Mouse (Mus musculus): ENCODE results near the gene Gse1. TPM values are rescaled to one million over a fixed set of nuclear protein-coding genes. Genes with fewer than 3 reads are reported as not detected.

Gene Gse1
- polyA plus RNA-seq, 1 experiment from 2014 or later: 23.9 TPM

DNA sequence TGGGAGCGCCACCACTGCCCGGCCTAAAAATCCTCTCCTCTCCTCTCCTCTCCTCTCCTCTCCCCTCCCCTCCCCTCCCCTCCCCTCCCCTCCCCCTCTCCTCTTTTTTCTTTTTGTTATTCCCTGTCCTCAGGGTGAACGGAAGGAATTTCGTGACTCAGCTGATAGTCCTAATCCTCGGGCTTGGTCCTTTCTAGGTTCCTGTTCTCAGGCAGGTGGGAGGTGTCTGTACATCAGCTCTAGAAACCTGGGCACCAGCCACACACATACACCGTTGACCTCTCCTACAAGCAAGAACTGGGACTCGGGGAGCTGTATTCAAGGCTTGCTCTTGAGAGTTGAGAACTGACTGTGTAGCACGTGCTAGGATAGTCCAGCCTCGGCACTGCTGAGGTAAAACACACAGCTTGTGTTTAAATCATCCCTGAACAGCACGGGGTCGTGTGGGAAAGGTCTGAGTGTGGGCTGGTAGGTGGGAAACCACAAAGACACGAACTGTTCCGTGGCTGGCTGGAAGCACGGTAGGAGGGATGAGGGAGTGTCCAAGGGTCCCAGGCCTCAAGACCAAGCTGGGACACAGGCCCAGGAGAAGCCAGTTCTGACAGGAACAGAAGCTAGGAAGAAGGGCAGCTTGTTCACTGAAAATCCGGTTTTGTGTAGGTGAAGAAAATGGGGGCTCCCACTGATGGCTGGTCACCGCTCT is 302.8 kb downstream of the Gse1 start:
- no peak overlapping the region; the same call in 1 of the 2 replicates for H3K9ac ChIP-seq
- no peaks in the 10 kb centered on the region for H3K36me3 ChIP-seq (replicated peaks; ENCODE audit: control insufficient read depth, insufficient read depth)
- H3K4me3 ChIP-seq (replicated peaks; ENCODE audit: low read length): no peak overlapping the region
- H3K27me3 ChIP-seq (ENCODE audit: control insufficient read depth, insufficient read depth, low read length): no peaks in the 10 kb centered on the region
- 49% methylated on average over 16 of the region's 16 CpGs for WGBS
- H3K9me3 ChIP-seq (ENCODE audit: control insufficient read depth, low read length): no peaks in the 10 kb centered on the region
- DNase-seq (ENCODE audit: low spot score) (no peak), ATAC-seq (ENCODE audit: low FRiP score) (no peak)
- H3K4me1 ChIP-seq (replicated peaks; ENCODE audit: control insufficient read depth, insufficient read depth, low read length): peaks cover 75% of the 10 kb centered on the region
- 0 out of 2 replicates have a peak overlapping the region, but pooled peaks have one; percentile 72 for H3K27ac ChIP-seq
- H3K4me2 ChIP-seq (replicated peaks): no peak overlapping the region

DNA sequence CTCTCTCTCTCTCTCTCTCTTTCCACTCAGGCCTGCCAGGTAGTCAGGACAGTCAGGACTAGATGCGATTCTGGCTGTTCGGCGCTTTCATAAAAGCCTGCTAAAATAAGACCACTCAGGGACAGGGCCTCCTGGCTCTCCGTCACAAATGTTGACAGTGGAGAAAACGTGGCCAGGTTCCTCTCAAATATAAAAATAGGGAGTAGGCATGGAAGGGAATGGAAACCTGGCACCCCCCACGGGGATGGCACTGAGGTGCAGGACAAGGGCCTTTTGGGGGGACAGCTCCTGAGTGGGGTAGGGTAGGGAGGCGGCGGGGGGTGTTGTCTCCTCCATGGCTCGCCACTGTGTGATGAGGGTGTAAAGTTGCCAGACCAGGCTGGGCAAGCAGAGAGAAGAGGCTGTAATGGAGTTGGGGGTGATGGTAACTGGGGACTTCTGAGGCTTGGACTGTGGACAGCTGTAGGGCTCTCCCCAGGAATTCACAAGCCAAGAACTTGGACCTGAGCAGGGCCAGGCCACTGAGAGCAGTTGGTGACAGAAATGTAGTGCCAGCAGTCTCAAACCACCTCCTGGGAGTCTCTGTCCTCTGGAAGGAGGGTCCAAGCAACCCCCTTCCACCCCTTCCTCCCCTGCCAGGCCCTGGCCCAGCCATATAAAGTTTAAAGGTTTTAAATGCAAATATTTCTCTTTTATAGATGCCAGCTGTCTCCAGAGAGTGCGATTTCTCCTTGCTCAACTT is 303.7 kb downstream of the Gse1 start:
- no peak overlapping the region for H3K4me3 ChIP-seq (replicated peaks; ENCODE audit: low read length)
- WGBS: 42% methylated on average over 10 of the region's 10 CpGs
- DNase-seq (ENCODE audit: low spot score): no peak
- peaks cover 75% of the 10 kb centered on the region for H3K4me1 ChIP-seq (replicated peaks; ENCODE audit: control insufficient read depth, insufficient read depth, low read length)
- peak overlapping the region; percentile 16; the same call in 1 of the 2 replicates for H3K9ac ChIP-seq
- peak overlapping the region; percentile 72 for H3K27ac ChIP-seq
- H3K36me3 ChIP-seq (replicated peaks; ENCODE audit: control insufficient read depth, insufficient read depth): no peaks in the 10 kb centered on the region
- ATAC-seq (ENCODE audit: low FRiP score): no peak
- no peaks in the 10 kb centered on the region for H3K27me3 ChIP-seq (ENCODE audit: control insufficient read depth, insufficient read depth, low read length)
- no peaks in the 10 kb centered on the region for H3K9me3 ChIP-seq (ENCODE audit: control insufficient read depth, low read length)
- peak overlapping the region; percentile 32; the same call in 1 of the 2 replicates for H3K4me2 ChIP-seq (replicated peaks)

DNA sequence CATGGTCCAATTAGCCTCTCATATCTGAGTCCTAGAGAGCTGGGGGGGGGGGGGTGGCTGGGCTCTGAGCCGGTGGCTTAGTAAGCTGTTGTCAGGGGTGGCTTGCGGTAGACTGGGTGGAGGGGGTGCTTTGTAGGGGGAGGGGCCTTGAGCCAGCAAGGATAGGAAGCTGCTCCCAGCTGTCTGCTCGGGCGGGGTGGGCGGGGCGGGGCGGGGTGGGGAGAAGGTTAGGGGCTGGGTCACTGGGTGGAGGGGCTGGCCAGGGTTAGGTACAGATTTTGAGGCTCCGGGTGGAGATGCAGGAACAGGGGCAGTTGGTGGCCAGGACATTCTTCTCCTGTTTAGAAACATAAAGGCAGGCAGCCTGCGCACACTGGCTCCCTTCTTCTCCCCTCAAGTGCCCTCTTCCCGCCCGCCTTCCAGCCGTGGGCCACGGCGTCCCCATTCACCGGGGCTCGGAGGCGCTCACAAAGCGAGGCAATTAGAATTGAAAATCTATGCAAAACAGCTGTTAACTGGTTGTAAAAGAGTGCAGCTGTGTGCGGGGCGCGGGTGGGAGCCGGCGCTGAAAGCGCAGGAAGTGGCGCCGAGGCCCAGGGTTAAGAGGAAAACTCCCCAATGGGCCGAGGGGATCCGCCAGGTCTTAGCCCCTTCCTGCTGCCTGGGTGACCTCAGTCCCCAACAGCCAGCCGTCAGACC is 304.4 kb downstream of the Gse1 start:
- peak overlapping the region; percentile 32 for H3K4me2 ChIP-seq (replicated peaks)
- WGBS: under 1% methylated on average over 27 of the region's 29 CpGs
- H3K4me1 ChIP-seq (replicated peaks; ENCODE audit: control insufficient read depth, insufficient read depth, low read length): peaks cover 74% of the 10 kb centered on the region
- ATAC-seq (ENCODE audit: low FRiP score) (peak; percentile 19; the same call in 1 of the 2 replicates), DNase-seq (ENCODE audit: low spot score) (no peak)
- H3K4me3 ChIP-seq (replicated peaks; ENCODE audit: low read length): no peak overlapping the region; the same call in 1 of the 2 replicates
- H3K27ac ChIP-seq: peak overlapping the region; percentile 72
- H3K9me3 ChIP-seq (ENCODE audit: control insufficient read depth, low read length): no peaks in the 10 kb centered on the region
- H3K27me3 ChIP-seq (ENCODE audit: control insufficient read depth, insufficient read depth, low read length): no peaks in the 10 kb centered on the region
- H3K9ac ChIP-seq: peak overlapping the region; percentile 29
- H3K36me3 ChIP-seq (replicated peaks; ENCODE audit: control insufficient read depth, insufficient read depth): no peaks in the 10 kb centered on the region

DNA sequence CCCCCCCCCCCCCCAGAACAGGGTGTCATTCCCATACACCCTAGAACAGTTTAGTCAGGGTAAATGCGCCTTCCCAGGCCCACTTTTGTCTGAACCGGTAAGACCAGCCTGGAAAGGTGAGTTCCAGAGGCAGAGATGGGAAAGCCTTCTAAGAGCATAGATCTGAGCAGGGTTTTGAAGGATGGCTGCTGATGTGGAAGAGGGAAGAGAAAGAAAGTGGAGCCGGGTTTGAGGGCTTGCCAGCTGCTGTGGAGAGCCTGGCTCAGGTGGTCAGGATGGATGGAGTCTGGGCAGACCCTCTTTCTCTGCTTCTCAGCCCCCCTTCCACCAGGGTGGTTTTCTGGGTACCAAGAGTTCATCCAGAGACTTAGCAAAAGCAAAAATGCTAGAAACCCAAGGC is 305.1 kb downstream of the Gse1 start:
- peak overlapping the region; percentile 72 for H3K27ac ChIP-seq
- DNase-seq (ENCODE audit: low spot score): no peak
- no peaks in the 10 kb centered on the region for H3K9me3 ChIP-seq (ENCODE audit: control insufficient read depth, low read length)
- H3K27me3 ChIP-seq (ENCODE audit: control insufficient read depth, insufficient read depth, low read length): no peaks in the 10 kb centered on the region
- H3K4me3 ChIP-seq (replicated peaks; ENCODE audit: low read length): no peak overlapping the region
- no peaks in the 10 kb centered on the region for H3K36me3 ChIP-seq (replicated peaks; ENCODE audit: control insufficient read depth, insufficient read depth)
- peaks cover 73% of the 10 kb centered on the region for H3K4me1 ChIP-seq (replicated peaks; ENCODE audit: control insufficient read depth, insufficient read depth, low read length)
- 14% methylated on average over 3 of the region's 3 CpGs for WGBS
- peak overlapping the region; percentile 32 for H3K4me2 ChIP-seq (replicated peaks)
- peak overlapping the region; percentile 29 for H3K9ac ChIP-seq
- ATAC-seq (ENCODE audit: low FRiP score): no peak

DNA sequence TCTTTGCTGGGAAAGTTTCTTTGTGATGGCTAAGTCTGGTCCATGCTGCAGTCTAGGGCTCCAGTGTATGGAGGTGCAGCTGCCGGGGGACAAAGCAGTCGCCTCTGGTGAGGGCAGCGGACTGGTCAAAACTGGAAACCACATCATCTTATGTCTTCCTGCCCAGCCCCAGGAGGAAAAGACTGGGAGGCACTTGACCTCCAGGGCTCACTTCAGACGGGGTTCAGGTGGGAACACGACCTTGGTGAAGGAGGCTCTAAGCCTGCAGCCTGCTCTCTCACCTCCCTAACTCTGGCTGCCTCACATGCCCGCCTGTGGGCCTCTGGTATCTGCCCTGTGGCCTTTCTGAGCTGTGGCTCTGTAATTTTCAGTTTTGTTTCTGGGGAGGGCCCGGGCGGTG is 305.8 kb downstream of the Gse1 start:
- 29% methylated on average over 8 of the region's 8 CpGs for WGBS
- 0 out of 2 replicates have a peak overlapping the region, but pooled peaks have one; percentile 54 for H3K27ac ChIP-seq
- DNase-seq (ENCODE audit: low spot score) (no peak), ATAC-seq (ENCODE audit: low FRiP score) (no peak)
- H3K36me3 ChIP-seq (replicated peaks; ENCODE audit: control insufficient read depth, insufficient read depth): no peaks in the 10 kb centered on the region
- H3K4me2 ChIP-seq (replicated peaks): 0 out of 2 replicates have a peak overlapping the region, but pooled peaks have one; percentile 98
- peaks cover 74% of the 10 kb centered on the region for H3K4me1 ChIP-seq (replicated peaks; ENCODE audit: control insufficient read depth, insufficient read depth, low read length)
- no peaks in the 10 kb centered on the region for H3K27me3 ChIP-seq (ENCODE audit: control insufficient read depth, insufficient read depth, low read length)
- no peak overlapping the region for H3K4me3 ChIP-seq (replicated peaks; ENCODE audit: low read length)
- peak overlapping the region; percentile 30; the same call in 1 of the 2 replicates for H3K9ac ChIP-seq
- no peaks in the 10 kb centered on the region for H3K9me3 ChIP-seq (ENCODE audit: control insufficient read depth, low read length)

DNA sequence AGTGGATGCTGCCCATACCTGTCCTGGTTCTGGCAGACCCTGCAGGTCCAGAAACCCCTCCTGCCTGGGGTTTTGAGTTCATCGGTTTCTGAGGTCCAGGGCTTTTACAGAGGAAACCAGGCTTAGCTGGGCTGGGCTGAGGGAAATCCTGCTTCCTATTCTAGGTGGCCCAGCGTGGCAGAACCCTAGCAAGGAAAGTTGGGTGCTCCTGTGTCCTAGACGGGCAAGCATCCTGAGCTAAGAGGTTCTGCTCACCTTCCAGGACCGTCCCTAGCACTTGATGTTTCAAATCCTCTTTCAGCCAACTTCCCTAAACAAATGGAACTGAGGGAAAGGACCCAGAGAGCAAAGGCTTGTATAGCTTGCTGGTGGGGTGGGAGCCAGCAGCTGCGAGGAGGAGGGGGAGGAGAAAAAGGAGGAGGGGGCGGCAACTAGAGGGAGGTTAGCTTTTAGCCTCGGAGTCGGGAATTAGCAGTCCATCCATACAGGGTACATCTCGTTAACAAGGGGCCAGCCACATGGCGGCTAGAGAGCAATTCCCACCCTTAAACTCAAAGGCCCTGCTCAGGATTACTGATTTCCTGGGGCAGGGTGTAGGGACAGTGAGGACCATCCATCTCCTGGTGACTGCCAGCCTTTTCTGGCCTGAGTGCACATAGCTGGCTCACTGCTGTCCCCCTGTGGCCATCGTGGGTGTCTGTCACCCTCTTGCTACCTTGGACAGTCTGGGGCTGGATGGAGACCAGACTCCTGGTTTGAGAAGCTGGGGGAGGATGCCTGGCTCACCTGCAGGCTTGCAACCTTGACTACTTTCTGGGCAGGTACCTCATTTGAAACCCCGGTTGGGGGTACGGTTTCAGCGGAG is 306.5 kb downstream of the Gse1 start:
- Histone ChIP-seq H3K27ac (peak overlapping the region; percentile 54), H3K36me3 (replicated peaks; ENCODE audit: control insufficient read depth, insufficient read depth) (no peaks in the 10 kb centered on the region), H3K4me2 (replicated peaks) (peak overlapping the region; percentile 98), H3K9ac (peak overlapping the region; percentile 30; the same call in 1 of the 2 replicates), H3K4me3 (replicated peaks; ENCODE audit: low read length) (no peak overlapping the region), H3K27me3 (ENCODE audit: control insufficient read depth, insufficient read depth, low read length) (no peaks in the 10 kb centered on the region), H3K4me1 (replicated peaks; ENCODE audit: control insufficient read depth, insufficient read depth, low read length) (peaks cover 81% of the 10 kb centered on the region), H3K9me3 (ENCODE audit: control insufficient read depth, low read length) (no peaks in the 10 kb centered on the region)
- 6% methylated on average over 14 of the region's 14 CpGs for WGBS
- peak; percentile 56 for ATAC-seq (ENCODE audit: low FRiP score)
- DNase-seq (ENCODE audit: low spot score): peak; percentile 85

DNA sequence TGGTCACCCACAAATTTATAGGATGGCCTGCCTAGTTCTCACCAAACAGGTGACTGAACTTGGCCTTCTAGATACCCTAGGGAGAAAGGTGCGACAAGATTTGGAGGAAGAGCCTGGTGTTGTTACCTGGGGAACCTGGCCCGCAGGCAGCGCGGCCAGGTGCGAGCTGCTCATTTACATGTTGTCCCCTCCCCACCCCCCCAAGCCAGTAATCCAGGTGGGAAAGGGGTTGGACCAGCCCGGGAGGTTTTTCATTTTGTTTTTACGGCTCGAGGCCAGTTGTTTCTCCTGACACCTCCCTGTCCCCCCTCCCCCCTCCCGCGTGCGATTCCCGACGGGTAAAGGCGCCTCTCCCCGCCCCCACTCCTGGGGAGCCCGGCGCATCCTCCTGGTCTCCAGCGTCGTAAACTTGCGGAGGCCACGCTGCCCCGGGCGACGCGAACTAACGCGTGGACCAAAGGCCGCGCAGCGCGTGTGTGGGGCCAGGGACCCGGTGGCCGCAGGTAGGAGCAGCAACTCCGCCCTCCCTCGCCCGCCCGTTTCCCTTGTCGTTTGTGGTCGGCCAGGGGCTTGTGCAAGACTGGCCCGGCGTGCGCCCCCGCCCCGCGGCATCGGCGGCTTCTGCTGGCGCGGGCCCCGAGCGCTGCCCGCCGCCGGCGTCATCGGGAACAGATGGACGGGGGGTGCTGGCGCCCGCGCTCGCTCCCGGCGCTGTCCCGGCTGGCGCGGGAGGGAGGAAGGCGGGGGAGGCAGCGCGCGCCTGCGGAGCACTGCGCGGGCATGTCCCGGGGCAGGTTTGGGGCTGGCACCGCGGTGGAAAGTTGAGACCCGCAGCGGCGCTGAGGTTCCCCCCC is 307.4 kb downstream of the Gse1 start:
- H3K27me3 ChIP-seq (ENCODE audit: control insufficient read depth, insufficient read depth, low read length): no peaks in the 10 kb centered on the region
- WGBS: under 1% methylated on average over 74 of the region's 79 CpGs
- DNase-seq (ENCODE audit: low spot score): no peak
- H3K9me3 ChIP-seq (ENCODE audit: control insufficient read depth, low read length): no peaks in the 10 kb centered on the region
- H3K4me3 ChIP-seq (replicated peaks; ENCODE audit: low read length): peak overlapping the region; percentile 56
- ATAC-seq (ENCODE audit: low FRiP score): no peak
- peak overlapping the region; percentile 98 for H3K4me2 ChIP-seq (replicated peaks)
- no peaks in the 10 kb centered on the region for H3K36me3 ChIP-seq (replicated peaks; ENCODE audit: control insufficient read depth, insufficient read depth)
- peak overlapping the region; percentile 99 for H3K27ac ChIP-seq
- H3K9ac ChIP-seq: peak overlapping the region; percentile 81
- peaks cover 90% of the 10 kb centered on the region for H3K4me1 ChIP-seq (replicated peaks; ENCODE audit: control insufficient read depth, insufficient read depth, low read length)
